Mouse (Mus musculus) cerebellum, postnatal 25 days (tissue): ENCODE results near the gene Palm2.

Experiments used
- DNase-seq, 2 experiments: peaks; one replicate each; pipeline ENCODE4 v3.0.0; 2021; ENCODE audit warnings: mixed read lengths in 2 of 2

Gene Palm2

GRCm38 (mm10) chr4:57514003-57514937 is 80.2 kb downstream of the Palm2 start:
- no peak for DNase-seq

- no peak for DNase-seq
These were observed 81.3 kb downstream of the Palm2 start for GRCm38 (mm10) chr4:57515356-57515755.

GRCm38 (mm10) chr4:57523456-57523855 is 89.4 kb downstream of the Palm2 start:
- DNase-seq, result no peak

- peak in 1 of 2 experiments; percentile 21 for DNase-seq
These were observed 90.4 kb downstream of the Palm2 start for GRCm38 (mm10) chr4:57524461-57524860.

- no peak for DNase-seq
These were observed 91.4 kb downstream of the Palm2 start for GRCm38 (mm10) chr4:57525221-57526011.

- DNase-seq, result no peak
These were observed 94.2 kb downstream of the Palm2 start for GRCm38 (mm10) chr4:57528296-57528695.

- no peak for DNase-seq
These were observed 99.6 kb downstream of the Palm2 start for GRCm38 (mm10) chr4:57533686-57534085.

GRCm38 (mm10) chr4:57534232-57534631 is 100.2 kb downstream of the Palm2 start:
- no peak for DNase-seq

GRCm38 (mm10) chr4:57535087-57535486 is 101.0 kb downstream of the Palm2 start:
- no peak for DNase-seq

GRCm38 (mm10) chr4:57538029-57538688 is 104.1 kb downstream of the Palm2 start:
- no peak for DNase-seq

GRCm38 (mm10) chr4:57543692-57544256 is 109.7 kb downstream of the Palm2 start:
- DNase-seq, result no peak

GRCm38 (mm10) chr4:57547785-57548184 is 113.7 kb downstream of the Palm2 start:
- no peak for DNase-seq

GRCm38 (mm10) chr4:57550216-57550615 is 116.2 kb downstream of the Palm2 start:
- no peak for DNase-seq

GRCm38 (mm10) chr4:57557102-57557501 is 123.1 kb downstream of the Palm2 start:
- DNase-seq, result no peak

- DNase-seq, result no peak
These were observed 125.4 kb downstream of the Palm2 start for GRCm38 (mm10) chr4:57559438-57559837.

GRCm38 (mm10) chr4:57560010-57560409 is 126.0 kb downstream of the Palm2 start:
- DNase-seq, result no peak

- peak in 1 of 2 experiments; percentile 18 for DNase-seq
These were observed 127.0 kb downstream of the Palm2 start for GRCm38 (mm10) chr4:57561055-57561454.

- DNase-seq, result no peak
These were observed 131.2 kb downstream of the Palm2 start for GRCm38 (mm10) chr4:57565283-57565682.

- no peak for DNase-seq
These were observed 131.8 kb downstream of the Palm2 start for GRCm38 (mm10) chr4:57565811-57566210.

GRCm38 (mm10) chr4:57567666-57568206 is 133.7 kb downstream of the Palm2 start, which contains the start of gene Pakap:
Gene Pakap, plus strand, starts transcription at chr4:57568179.
- peak; percentile 68 to 77 for DNase-seq

GRCm38 (mm10) chr4:57568268-57569068 is 134.4 kb downstream of the Palm2 start:
- DNase-seq, result peak; percentile 14 to 19

GRCm38 (mm10) chr4:57569069-57569355 is 135.0 kb downstream of the Palm2 start:
- no peak for DNase-seq
